Mouse (Mus musculus): ENCODE measurements around the gene Nphp4.

Gene Nphp4

GRCm38 (mm10) chr4:152477466-152478223 lies 1.1 kb downstream of the Nphp4 start, which contains the start of gene Kcnab2:
TSS of gene Kcnab2 (minus strand) at chr4:152477871.
- peak; percentile 99 to 100 for DNase-seq (ENCODE audit: low spot score in 2 of 2)

GRCm38 (mm10) chr4:152478224-152478567 lies 1.7 kb downstream of the Nphp4 start:
- DNase-seq (ENCODE audit: low spot score in 2 of 2), result no peak

- DNase-seq (ENCODE audit: low spot score in 2 of 2), result no peak
These were observed 3.9 kb downstream of the Nphp4 start for GRCm38 (mm10) chr4:152480426-152480825.

GRCm38 (mm10) chr4:152488046-152488445 lies 11.5 kb downstream of the Nphp4 start:
- no peak for DNase-seq (ENCODE audit: low spot score in 2 of 2)

- no peak for DNase-seq (ENCODE audit: low spot score in 2 of 2)
These were observed 13.8 kb downstream of the Nphp4 start for GRCm38 (mm10) chr4:152490311-152490710.

GRCm38 (mm10) chr4:152491250-152491899 lies 14.9 kb downstream of the Nphp4 start:
- DNase-seq (ENCODE audit: low spot score in 2 of 2), result peak; percentile 67 to 82

- DNase-seq (ENCODE audit: low spot score in 2 of 2), result no peak
These were observed 17.9 kb downstream of the Nphp4 start for GRCm38 (mm10) chr4:152494360-152494879.

GRCm38 (mm10) chr4:152512221-152512925 lies 35.9 kb downstream of the Nphp4 start:
- no peak for DNase-seq (ENCODE audit: low spot score in 2 of 2)

GRCm38 (mm10) chr4:152514884-152515283 lies 38.4 kb downstream of the Nphp4 start:
- DNase-seq (ENCODE audit: low spot score in 2 of 2), result no peak

GRCm38 (mm10) chr4:152519106-152519505 lies 42.6 kb downstream of the Nphp4 start:
- no peak for DNase-seq (ENCODE audit: low spot score in 2 of 2)

GRCm38 (mm10) chr4:152520083-152520482 lies 43.6 kb downstream of the Nphp4 start:
- peak; percentile 76 to 82 for DNase-seq (ENCODE audit: low spot score in 2 of 2)

- DNase-seq (ENCODE audit: low spot score in 2 of 2), result peak in 1 of 2 experiments; percentile 51
These were observed 56.4 kb downstream of the Nphp4 start for GRCm38 (mm10) chr4:152532872-152533271.

GRCm38 (mm10) chr4:152539756-152540155 lies 63.2 kb downstream of the Nphp4 start:
- no peak for DNase-seq (ENCODE audit: low spot score in 2 of 2)

- DNase-seq (ENCODE audit: low spot score in 2 of 2), result no peak
These were observed 64.7 kb downstream of the Nphp4 start for GRCm38 (mm10) chr4:152541172-152541571.

GRCm38 (mm10) chr4:152542447-152542846 lies 65.9 kb downstream of the Nphp4 start:
- DNase-seq (ENCODE audit: low spot score in 2 of 2), result no peak

- no peak for DNase-seq (ENCODE audit: low spot score in 2 of 2)
These were observed 70.0 kb downstream of the Nphp4 start for GRCm38 (mm10) chr4:152546481-152546880.

- no peak for DNase-seq (ENCODE audit: low spot score in 2 of 2)
These were observed 71.6 kb downstream of the Nphp4 start for GRCm38 (mm10) chr4:152547886-152548663.

- no peak for DNase-seq (ENCODE audit: low spot score in 2 of 2)
These were observed 73.1 kb downstream of the Nphp4 start for GRCm38 (mm10) chr4:152549507-152550202.

GRCm38 (mm10) chr4:152550203-152550549 lies 73.7 kb downstream of the Nphp4 start:
- DNase-seq (ENCODE audit: low spot score in 2 of 2), result no peak

- DNase-seq (ENCODE audit: low spot score in 2 of 2), result no peak
These were observed 77.2 kb downstream of the Nphp4 start for GRCm38 (mm10) chr4:152553582-152554285.
